In the genomic region with DNA sequence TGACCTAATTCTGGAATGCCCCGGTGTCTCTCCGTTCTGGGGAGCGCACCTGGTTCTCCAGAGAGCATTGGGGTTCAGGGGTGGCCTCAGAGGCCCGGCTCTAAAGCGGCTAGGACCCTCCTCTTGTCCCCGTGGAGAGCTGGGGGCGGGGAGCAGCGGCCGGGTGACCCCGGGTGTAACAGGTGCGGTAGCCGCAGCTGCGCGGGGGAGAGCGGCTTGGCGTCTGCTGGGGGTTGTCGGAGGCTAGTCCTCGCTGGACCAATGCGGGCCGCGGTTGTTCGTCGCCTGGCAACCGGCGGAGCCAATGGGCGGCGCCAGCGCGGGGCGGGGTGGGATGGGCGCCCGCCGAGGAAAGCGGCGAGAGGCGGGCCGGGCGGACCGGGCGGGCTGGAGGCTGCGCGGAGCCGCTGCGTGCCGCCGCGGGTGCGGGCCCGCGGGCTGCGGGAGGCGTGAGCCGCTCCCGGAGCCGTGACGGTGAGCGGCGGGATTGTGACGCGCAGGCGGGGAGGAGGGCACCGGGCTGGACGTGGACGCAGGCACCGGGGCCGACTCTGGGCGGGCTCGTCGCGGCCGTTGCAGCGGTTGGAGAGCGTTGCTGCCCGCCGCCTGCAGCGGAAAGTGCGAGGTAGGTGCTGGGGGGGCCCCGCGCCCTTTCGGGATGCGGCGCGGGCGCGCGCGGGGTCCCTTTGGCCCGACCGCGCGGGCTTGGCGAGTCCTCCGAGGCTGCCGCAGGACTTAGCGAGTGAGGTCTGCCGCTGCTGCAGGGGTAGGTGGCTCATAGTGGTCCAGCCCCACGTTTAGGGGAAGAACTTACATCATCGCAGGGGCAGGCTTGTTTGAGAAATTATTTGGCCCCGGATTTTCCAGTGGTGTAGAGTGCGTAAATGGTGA, we compare ENCODE assay signal across 1 mouse cellular context.
TF ChIP-seq lines count a peak whose summit lies in the region.

Gene Ssx2ip, plus strand, starts transcription at position 332 of the 891 bp plus-strand sequence.

TF ChIP-seq in MEL, 35 proteins besides CTCF, POLR2A, EP300 and RAD21 (continued from another document):
- TF ChIP-seq ZMIZ1 (IDR thresholded peaks at IDR 0.05; ENCODE audit: low read depth, low read length) (no peak; the same call in 1 of the 2 replicates), CHD2 (IDR thresholded peaks at IDR 0.05; ENCODE audit: low read length) (no peak), SMC3 (IDR thresholded peaks at IDR 0.05; ENCODE audit: low read depth, low read length) (no peak), GABPA (IDR thresholded peaks at IDR 0.05; ENCODE audit: low read depth, low read length) (no peak), MAZ (IDR thresholded peaks at IDR 0.05; ENCODE audit: low read depth, low read length) (peak; percentile 86; the same call in 1 of the 2 replicates), MYC (IDR thresholded peaks at IDR 0.05; ENCODE audit: low read depth, low read length) (no peak), ZC3H11A (IDR thresholded peaks at IDR 0.05; ENCODE audit: low read depth, low read length) (no peak), JUND (IDR thresholded peaks at IDR 0.05; ENCODE audit: low read depth, low read length) (no peak), POLR2AphosphoS5 (IDR thresholded peaks at IDR 0.05; ENCODE audit: borderline replicate concordance, low read depth, low read length) (no peak), BHLHE40 (IDR thresholded peaks at IDR 0.05; ENCODE audit: borderline replicate concordance, low read depth, low read length) (no peak), NELFE (IDR thresholded peaks at IDR 0.05; ENCODE audit: low read depth, low read length) (peak; percentile 67), ELF1 (IDR thresholded peaks at IDR 0.05; ENCODE audit: low read depth, low read length) (peak; percentile 57; the same call in 1 of the 2 replicates), MYB (IDR thresholded peaks at IDR 0.05; ENCODE audit: low read depth, low read length) (peak; percentile 89), MEF2A (IDR thresholded peaks at IDR 0.05; ENCODE audit: extremely low read depth, insufficient replicate concordance, low read depth, low read length, poor library complexity, severe bottlenecking) (no peak), TAL1 (IDR thresholded peaks at IDR 0.05; ENCODE audit: low read length) (no peak), ZKSCAN1 (IDR thresholded peaks at IDR 0.05; ENCODE audit: low read depth, low read length) (no peak)
